Mouse (Mus musculus): ENCODE measurements at regions not wholly inside any gene's neighbourhood (a gene's known extent, or its start where the extent isn't known, plus 50 kb on each side); places are given as distances from the start of the nearest gene placed in this dataset.

DNA sequence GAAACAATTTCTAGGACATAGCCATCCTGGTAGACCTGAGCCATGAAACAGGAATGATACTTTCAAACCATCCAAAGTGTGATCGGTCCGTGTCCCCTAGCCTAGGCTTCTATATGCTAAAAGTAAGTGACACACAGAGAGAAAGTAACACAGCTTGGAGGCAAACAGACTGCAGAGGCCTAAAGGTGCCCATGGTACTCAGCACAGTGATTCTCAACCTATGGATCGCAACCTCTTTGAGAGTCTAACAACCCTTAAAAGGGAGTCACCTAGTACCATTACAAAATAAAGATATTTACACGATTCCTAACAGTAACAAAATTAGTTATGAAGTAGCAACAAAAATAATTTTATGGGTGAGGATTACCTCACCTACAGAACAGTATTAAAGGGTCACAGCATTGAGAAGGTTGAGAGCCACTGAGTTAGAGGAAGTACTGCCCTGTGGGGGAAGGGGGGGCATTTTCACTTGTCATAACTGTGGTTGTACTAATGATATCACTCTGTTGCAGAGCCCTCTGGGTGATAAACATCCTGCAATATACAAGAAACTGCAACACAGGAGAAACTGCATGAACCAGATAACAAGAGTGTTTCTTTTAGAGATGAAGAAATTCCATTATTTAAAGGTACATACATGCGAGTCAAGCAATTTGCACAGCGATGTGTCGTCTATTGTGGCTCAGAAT, 308.8 kb downstream of the Fam49a start:
- no peak for DNase-seq (ENCODE audit: low spot score in 2 of 2)

DNA sequence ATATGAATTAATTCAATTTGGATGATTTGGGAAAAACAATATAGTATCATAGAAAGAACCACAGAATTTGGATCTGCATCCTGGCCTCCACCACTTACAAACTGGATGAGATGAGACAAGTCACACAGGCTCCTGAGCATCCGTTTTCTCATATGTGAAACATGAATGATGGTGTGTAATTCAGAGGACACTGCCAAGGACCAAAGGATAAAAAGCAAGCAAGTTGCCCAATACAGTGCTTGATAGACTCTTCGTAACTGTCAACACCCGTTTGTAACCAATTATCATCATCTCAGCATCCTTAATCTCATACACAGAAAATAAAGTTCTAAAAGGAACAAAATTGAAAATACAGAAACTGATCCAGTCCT, 305.8 kb downstream of the Fam49a start:
- no peak for DNase-seq (ENCODE audit: low spot score in 2 of 2)

DNA sequence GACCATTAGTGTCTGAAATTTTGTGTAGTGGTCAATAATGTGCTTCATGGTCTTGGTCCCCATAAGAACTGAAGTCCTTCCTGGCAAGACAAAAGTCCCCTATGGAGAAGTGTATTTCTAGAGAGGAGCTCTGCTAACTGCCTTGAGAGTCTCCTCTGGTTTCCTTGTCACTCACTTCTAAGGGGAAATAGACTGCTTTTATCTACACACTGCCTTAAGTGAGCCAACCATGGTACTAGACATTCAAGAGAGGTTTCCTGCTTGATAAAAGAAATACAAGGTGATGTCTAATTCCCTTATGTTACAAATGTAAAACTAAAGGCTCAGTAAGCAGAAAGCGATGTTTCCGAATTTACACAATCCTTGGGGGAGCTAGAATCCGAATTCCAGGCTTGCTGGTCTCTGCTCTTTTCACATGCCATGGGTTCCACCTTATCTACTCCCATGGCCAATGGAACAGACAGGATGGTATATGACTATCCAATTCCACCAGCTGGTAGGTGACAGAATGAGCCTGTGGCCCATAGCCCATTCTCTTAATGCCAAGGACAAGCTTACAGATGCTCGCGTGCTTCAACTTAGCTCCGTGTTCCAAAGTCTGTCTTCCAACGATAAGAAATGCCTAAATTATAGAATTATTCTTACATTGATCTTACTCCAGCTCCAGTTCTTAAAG, 305.3 kb downstream of the Fam49a start:
- no peak for DNase-seq (ENCODE audit: low spot score in 2 of 2)

DNA sequence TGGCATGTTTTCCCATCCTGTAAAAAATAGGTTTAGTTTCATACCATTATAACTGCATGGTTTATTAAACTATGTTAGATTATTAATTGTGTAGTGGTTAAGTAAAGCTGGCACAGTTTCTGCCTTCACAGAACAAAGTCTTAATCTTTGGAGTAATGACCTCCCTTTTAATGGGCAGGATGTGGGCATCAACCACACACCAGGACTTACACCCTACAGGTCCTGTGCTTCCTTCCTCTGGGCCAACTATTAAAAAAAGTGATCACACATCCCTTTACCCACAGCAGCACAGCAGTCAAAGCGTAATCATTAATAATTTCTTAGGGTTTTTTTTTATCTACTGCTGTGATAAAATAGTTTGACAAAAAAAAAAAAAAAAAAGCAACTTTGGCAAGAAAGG, 300.3 kb downstream of the Fam49a start:
- DNase-seq (ENCODE audit: low spot score in 2 of 2) = no peak

DNA sequence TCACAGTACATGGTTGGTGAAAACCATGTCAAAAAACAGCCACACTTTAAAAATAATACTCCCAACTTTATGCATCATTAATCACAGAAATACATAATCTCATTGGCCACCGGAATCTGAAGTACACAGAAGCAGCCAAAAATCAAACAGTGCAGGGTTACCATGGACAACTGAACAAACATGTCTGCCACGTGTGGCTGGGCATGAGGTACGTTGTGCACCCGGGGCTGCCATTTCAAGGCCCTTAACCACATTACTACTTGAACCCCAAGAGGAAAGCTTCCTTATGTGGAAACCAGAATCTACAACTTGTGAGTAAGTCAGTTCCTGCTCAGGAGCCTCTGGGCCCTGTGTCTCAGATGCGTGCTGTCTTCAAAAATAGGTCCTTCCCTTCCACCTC, 289.9 kb downstream of the Fam49a start:
- DNase-seq (ENCODE audit: low spot score in 2 of 2) = no peak

DNA sequence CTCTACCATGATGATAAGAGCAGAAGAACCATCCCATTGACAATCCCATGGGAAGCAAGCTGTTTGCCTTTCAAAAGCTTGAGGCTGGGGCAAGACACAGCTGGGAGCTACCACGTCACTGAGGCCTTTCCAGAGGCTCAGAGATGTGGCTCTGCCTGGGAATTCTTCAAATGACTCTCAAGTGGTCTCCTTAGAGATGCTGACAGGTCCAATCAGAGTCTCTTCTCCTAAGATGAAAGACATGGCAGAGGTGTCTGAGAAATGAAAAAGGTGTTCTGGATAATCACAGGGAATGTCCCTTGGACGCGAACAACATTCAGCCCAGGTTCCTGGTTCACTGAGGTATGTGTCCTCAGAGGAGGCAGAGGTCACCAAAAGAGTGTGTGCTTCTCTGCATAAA, 287.7 kb downstream of the Fam49a start:
- DNase-seq (ENCODE audit: low spot score in 2 of 2) = no peak

DNA sequence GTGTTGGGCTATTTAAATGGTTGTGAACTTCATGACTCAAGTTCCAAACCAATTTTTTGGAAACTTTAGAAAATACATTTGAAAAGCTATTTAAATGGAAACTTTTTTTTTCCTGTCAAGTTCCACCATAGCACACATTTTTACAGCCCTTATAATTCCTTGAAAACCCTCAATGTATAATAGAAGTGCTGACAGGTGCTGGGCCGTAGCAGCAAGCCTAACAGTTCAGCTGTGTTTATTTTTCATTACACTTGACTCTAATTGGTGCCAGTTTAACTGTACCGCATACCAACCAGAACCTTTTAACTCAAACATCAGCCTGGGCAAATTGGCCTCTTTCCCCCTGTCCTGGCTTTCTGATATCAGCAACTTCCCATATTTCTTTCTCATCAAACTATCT, 286.7 kb downstream of the Fam49a start:
- DNase-seq (ENCODE audit: low spot score in 2 of 2) = no peak

DNA sequence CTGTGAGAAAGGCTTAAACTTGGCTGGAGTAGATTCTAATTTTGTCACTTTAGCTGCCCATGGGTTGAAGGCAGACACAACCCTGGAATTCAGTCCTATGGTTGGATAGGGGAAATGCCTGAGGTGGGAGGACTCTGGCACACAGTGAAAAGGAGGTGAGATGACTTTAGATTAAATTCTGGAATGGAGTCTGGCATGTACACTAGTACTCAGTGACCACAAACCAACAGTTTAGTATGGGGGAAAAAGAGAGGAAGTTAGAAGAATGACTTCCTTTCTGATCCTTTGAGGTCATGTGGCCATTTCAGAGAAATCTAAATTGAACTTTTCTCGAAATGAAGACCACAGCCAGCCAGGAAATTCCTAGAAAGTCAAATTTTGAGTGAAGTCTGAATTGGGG, 285.5 kb downstream of the Fam49a start:
- DNase-seq (ENCODE audit: low spot score in 2 of 2) = no peak

DNA sequence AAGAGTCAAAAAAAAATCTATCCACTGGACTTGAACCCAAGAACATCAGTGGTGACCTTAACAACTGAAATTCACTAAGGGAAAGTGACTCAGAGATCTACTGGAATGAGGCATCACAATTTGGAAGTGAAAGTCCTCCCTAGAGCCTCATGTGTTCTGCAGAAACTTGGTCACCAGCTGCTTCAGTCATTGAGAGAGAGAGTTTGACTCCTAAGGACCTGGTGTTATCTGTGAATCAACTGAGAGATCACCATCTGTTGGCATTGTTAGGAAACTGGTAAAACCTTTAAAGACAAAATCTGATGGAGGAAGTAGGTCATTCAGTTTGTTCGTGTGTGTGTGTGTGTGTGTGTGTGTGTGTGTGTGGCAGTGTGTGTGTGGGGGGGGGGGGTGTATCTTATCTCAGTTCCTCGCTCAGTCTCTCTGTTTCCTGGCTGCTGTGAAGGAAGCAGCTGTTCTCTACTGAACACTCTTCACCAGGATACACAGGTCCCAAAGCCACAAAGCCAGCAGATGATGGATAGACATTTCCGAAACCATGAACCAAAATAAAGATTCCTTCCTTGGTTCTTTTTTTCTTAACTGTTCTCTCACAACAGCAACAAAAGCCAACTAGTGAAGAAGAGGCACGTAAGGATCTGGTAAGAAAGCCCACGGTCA, 284.6 kb downstream of the Fam49a start:
- DNase-seq (ENCODE audit: low spot score in 2 of 2) = no peak

DNA sequence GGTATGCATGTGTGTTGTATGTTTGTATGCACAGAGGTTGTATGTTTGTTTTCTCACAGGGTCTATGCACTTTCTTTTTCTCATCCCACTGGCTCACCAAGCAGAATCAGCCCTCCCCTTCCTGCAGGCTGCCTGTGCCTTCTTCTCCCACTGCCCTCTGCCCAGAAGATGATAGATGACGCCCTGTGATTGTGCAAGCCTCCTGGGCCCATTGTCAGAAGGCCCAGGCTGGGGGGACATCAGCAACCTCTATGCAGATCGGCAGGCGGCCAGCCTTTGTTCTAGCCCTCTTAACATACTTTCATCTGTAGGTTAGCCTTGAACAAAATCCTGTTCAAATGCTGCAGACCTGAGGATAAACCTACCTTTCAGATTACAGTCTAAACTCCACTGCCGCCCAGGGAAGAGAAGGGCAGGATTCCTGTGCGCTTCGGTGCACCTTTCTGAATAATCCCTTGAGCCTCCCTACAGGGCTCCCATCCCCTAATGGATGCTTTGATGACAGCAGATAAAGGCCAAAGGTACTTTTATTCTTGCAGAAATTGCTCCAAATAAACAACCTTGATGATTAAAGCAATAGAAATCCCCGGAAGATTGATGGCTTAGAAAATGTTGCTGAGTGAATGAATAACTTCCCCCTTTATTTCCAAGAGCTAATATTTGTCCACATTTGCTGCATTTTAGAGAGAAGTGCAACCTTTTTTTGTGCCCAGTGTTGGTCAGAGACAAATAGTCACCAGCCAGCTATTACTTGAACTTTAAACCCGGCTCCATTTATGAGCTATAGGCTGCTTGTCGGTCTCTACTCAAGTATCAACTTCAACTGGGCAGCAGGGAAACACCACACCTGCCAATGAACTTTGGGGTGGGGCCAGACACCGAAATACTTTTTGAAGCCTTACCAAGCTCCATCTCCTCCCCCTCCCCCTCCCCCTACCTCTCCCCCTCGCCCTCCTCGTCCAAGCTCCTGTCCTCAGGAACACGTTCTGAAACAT, 279.4 kb downstream of the Fam49a start:
- no peak for DNase-seq (ENCODE audit: low spot score in 2 of 2)

DNA sequence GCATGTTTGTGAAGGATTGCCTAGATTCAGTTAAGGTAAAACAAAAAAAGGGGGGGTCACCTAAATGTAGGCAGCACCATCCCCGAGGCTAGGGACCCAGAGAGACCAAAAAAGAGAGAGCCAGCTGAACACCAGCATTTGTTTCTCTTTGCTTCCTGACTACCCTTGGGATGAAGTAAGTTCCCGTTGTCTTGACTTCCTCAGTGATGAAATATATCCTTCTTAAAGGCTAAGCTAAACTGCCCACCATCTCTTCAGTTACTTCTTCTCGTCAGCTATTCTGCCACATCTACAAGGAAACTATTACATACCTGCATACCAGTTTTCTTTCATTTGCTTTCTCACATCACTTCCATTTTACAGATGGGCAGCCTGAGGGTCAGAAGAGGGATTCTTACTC, 277.4 kb downstream of the Fam49a start:
- no peak for DNase-seq (ENCODE audit: low spot score in 2 of 2)

DNA sequence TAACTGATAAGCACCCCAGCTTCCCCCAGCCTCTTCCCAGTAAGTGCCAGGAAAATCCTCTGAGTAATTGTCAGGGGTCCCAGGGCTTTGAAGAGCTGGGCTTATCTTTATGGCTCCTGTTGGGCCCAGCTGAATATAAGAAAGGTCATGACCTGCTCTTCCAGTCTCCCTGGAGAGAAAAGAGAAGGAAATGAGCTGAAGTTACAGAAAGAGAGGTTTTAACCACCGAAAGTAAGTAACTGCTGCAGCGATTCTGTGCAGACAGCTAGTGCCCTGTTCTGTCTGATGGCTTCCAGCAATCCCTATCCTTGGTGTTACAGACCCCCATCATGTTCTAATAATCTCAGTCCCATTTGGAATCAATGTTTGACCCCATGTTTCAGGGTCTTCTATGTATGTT, 272.8 kb downstream of the Fam49a start:
- DNase-seq (ENCODE audit: low spot score in 2 of 2) = no peak

DNA sequence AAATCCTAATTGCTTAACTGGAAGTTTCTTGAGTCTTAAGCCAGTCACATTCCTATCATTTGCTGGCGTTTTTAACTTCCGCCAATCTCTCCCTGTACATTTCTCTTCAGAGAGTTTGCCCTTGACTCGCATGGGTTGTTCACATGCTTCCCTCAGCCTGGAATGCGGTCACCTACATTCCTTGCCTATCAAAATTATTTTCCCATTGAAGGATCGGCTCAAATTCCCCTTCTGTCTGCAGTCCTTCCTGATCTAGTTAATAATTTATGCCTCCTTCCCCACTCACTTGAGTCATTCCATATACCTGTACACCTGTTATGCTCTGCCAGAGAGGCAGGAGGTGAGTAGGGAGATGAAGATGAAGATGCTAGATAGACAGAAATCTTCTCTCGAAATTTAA, 268.9 kb downstream of the Fam49a start:
- DNase-seq (ENCODE audit: low spot score in 2 of 2) = no peak

DNA sequence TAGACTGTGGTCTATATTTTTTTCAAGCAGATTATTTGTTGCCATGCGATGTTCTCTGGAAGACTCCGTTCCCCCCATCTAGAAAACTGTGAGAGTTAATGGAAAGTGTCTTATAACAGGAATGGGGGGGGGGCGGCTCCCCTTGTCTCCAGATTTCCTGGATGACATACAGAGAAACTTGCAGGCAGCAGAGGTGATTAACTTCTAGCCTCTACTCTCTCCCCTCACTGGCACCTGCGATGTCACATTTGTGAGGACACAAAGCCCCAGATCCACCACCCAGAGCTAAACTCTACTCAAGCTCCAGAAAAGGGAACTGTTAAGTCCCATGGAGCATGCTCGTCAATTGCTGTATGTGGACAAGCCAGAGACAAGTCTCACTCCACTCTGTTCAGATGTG, 267.6 kb downstream of the Fam49a start:
- DNase-seq (ENCODE audit: low spot score in 2 of 2) = no peak

DNA sequence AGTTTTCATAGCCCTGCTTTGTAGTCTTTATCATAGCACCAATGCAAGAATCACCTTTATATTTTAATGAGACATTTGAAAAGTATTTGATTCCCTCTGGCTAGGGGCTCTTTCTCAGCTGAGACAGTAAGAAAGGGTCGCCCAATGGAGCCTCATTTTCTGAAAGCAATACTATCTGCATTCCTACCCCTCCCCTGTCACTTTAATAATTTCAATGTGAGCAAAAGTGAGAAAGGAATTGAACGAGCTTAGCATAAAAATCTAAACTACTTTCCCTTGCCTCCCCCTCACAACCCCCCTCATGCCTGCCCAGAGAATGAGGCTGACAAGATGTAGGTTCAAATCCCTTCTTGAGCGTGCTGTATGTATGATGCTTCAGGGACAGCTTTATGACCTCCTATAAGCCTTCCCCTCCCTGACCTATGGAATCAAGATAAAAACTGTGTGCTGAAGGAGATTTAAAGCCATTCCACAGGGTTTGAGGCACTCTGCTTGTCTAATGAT, 266.6 kb downstream of the Fam49a start:
- DNase-seq (ENCODE audit: low spot score in 2 of 2) = no peak

DNA sequence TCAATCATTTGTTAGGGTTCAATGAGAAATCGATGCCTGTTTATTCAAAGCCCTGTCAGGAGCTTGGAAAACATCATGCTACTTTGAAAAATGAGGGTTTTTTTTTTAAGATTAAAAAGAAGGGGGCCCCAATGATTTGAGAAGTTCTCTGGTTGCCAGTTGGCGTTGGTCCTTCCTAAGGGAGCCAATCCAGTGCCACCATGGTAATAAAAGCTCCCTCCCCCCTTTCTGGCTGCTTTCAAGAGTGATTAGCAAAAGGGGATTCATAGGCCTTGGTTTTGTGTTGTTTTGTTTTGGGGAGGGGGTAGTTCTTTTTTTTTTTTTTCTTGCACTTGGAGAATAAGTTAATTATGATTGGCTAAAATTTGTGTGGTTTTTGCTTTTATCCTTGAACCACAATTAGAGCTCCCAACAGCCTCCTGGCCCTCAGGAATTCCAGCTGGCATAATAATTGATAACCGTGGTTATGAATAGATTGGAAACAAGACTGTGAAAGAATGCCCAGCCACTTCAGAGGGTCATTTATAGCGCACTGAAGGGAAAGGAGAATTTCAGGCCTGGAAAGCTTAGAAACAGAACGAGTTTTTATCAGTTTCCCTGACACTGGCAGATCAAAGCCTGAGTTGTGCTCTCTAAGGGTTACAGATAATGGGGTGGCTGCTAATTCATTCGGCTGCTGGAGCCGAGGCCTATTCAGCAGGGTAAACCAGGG, 266.0 kb downstream of the Fam49a start:
- DNase-seq (ENCODE audit: low spot score in 2 of 2) = peak; percentile 7 to 12

DNA sequence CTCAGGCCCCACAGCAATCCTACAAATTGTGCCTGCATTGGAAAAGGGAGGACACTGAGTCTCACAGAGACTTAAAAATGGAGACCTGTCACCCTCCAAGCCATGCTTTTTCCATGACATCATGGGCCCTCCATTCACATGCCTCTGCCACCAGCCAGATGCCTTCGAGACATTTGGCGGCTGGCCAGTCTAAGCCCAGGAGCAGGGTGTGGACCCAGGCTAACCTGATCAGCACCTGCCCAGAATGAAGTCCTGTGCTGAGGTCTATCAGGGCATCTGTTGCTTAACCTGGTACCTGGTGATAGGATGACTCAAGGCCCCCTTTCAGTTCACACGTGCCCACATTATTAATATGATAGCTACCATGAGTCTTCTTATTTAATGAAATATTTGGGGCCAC, 265.4 kb downstream of the Fam49a start:
- DNase-seq (ENCODE audit: low spot score in 2 of 2) = peak; percentile 28 to 51

DNA sequence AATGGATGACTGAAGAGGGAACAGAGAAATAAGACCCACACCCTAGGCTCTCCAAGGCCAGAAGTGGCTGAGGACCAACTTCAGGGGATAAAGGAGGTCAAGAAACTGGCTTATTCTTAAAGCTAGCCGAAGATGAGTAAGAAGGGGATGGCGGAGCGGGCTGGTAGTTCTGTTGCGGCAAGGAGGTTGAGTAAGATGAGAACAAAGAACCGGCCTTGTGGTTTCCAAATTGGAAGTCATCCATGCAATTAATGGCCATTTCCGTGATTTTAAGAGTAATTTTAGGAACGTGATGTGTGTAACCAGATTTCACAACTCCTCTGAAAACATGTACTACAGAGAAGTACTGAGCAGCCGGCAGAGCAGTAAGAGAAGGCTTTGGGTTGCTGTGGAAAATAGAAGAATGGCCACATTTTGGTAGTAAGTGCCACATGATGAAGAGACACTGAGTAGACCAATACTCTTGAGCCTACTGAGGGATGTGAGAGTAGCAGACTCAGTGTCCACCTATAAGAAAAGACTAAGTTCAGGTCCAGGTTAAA, 258.4 kb downstream of the Fam49a start:
- DNase-seq (ENCODE audit: low spot score in 2 of 2) = no peak

DNA sequence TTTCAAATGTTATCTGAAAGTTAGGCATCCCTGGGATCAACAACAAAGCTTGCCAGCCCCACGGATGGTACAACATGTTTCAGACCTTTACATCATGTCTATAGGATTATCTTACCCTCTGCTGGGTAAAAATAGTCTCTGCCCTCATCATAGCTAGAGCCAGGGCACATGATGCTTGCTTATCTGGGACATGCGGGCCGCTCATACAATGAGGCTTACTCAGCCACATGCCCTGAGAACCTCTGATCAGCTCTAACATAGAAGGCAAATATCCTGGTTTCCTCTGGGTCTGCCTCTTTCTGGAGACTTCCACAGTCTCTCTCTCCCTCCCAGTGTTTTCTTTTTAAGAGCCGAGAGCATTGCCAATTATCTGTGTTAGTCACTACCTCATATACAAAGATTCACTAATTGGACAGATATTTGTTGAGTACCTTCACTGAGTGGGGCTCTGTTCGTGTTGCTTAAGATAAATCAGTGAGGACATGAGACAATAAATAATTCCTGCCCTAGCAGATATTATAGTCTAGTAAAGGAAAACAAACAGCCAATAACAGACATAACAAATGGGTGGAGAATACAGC, 256.6 kb downstream of the Fam49a start:
- no peak for DNase-seq (ENCODE audit: low spot score in 2 of 2)

DNA sequence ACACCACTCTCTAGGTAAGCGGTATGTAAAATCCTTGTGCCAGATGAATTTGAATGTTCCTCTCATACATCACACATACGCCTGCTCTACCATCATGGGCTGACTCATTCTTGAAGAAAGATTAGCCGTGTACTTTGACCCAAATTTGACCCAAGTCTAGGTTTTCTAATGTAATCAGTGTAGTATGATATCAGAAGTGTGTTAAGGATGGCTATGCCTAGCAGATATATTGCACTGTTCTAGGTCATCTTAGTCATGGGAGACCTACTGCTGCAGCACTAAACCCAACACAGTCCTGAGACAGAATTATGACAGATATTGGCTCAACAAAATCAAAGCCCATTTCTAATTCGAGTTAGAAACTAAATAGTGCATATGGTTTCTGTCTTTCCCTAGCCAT, 255.1 kb downstream of the Fam49a start:
- no peak for DNase-seq (ENCODE audit: low spot score in 2 of 2)

DNA sequence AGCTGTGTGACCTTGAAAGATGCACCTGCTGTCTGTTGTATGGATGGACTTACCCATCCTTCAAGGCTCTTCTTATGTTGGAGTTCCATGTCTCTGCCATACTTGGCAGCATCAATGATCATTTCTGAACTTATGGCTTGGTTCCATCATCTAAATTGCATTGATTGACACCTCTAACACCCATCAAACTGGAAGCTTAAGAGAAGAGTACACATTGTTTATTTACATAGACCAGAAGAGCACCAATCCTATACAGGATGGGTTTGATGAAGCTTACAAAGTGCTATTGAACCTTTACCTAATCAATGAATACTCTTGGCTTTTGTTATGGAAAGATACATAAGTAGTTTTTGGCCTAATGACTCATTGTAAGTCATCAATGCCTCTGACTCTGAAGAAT, 248.8 kb downstream of the Fam49a start:
- DNase-seq (ENCODE audit: low spot score in 2 of 2) = no peak
